Mouse (Mus musculus) retina, adult 2 months (tissue): ENCODE data around the gene B3glct.
A peak's percentile ranks its signal among the peaks of the same experiment; 100 is the strongest.

Experiments
- DNase-seq: peaks from one replicate; pipeline ENCODE4 v3.0.0-alpha.2; 2012; ENCODE audit warnings: low read depth, low spot score

The B3glct gene

GRCm38 (mm10) chr5:149678100-149678989, at the start of gene B3glct:
Gene B3glct (plus strand): TSS chr5:149678230.
- peak; percentile 61 for DNase-seq

GRCm38 (mm10) chr5:149634409-149635035, 43.5 kb upstream of the B3glct start:
- DNase-seq, result no peak

GRCm38 (mm10) chr5:149635556-149635955, 42.5 kb upstream of the B3glct start:
- DNase-seq, result no peak

- peak; percentile 95 for DNase-seq
Measured at GRCm38 (mm10) chr5:149636075-149636920, 41.7 kb upstream of the B3glct start, which contains the start of gene Hsph1. Gene Hsph1 (minus strand): TSS chr5:149636376.

GRCm38 (mm10) chr5:149637306-149637705, 40.7 kb upstream of the B3glct start:
- DNase-seq, result no peak

- no peak for DNase-seq
Measured at GRCm38 (mm10) chr5:149641277-149641892, 36.6 kb upstream of the B3glct start.

- DNase-seq, result no peak
Measured at GRCm38 (mm10) chr5:149642366-149642765, 35.7 kb upstream of the B3glct start.

- DNase-seq, result no peak
Measured at GRCm38 (mm10) chr5:149642783-149643509, 35.1 kb upstream of the B3glct start.

- DNase-seq, result no peak
Measured at GRCm38 (mm10) chr5:149647367-149648115, 30.5 kb upstream of the B3glct start.

- no peak for DNase-seq
Measured at GRCm38 (mm10) chr5:149648196-149648595, 29.8 kb upstream of the B3glct start.

GRCm38 (mm10) chr5:149648895-149649406, 29.1 kb upstream of the B3glct start:
- no peak for DNase-seq

- no peak for DNase-seq
Measured at GRCm38 (mm10) chr5:149649499-149650178, 28.4 kb upstream of the B3glct start.

- no peak for DNase-seq
Measured at GRCm38 (mm10) chr5:149650179-149650553, 27.9 kb upstream of the B3glct start.

- DNase-seq, result no peak
Measured at GRCm38 (mm10) chr5:149655636-149656035, 22.4 kb upstream of the B3glct start.

GRCm38 (mm10) chr5:149658022-149658421, 20.0 kb upstream of the B3glct start:
- DNase-seq, result no peak

GRCm38 (mm10) chr5:149658741-149659413, 19.2 kb upstream of the B3glct start:
- DNase-seq, result no peak

- no peak for DNase-seq
Measured at GRCm38 (mm10) chr5:149659414-149659780, 18.6 kb upstream of the B3glct start.

GRCm38 (mm10) chr5:149661428-149661827, 16.6 kb upstream of the B3glct start:
- DNase-seq, result no peak

- DNase-seq, result no peak
Measured at GRCm38 (mm10) chr5:149662980-149663379, 15.1 kb upstream of the B3glct start.
